Mouse (Mus musculus) MEL-GATA-1-ER (cell line): Measurements from ENCODE around the gene Hmga1.

Experiments
- DNase-seq: peaks from one replicate; pipeline ENCODE4 v3.0.0-alpha.2; 2012; ENCODE audit warnings: low read depth; ENCODE audit errors: extremely low read depth

Gene Hmga1

GRCm38 (mm10) chr17:27556315-27557011 is at the start of gene Hmga1:
TSS of gene Hmga1 (plus strand) at chr17:27556497.
- peak; percentile 68 for DNase-seq

- DNase-seq, result no peak
Measured at GRCm38 (mm10) chr17:27506871-27507590, 49.3 kb upstream of the Hmga1 start.

GRCm38 (mm10) chr17:27507591-27507945 is 48.7 kb upstream of the Hmga1 start:
- no peak for DNase-seq

GRCm38 (mm10) chr17:27508002-27508401 is 48.3 kb upstream of the Hmga1 start:
- DNase-seq, result no peak

GRCm38 (mm10) chr17:27508513-27508912 is 47.8 kb upstream of the Hmga1 start:
- no peak for DNase-seq

GRCm38 (mm10) chr17:27509056-27509455 is 47.2 kb upstream of the Hmga1 start:
- no peak for DNase-seq

- no peak for DNase-seq
Measured at GRCm38 (mm10) chr17:27510258-27511124, 45.8 kb upstream of the Hmga1 start.

GRCm38 (mm10) chr17:27511125-27511735 is 45.1 kb upstream of the Hmga1 start:
- no peak for DNase-seq

- no peak for DNase-seq
Measured at GRCm38 (mm10) chr17:27511865-27512618, 44.3 kb upstream of the Hmga1 start.

- DNase-seq, result no peak
Measured at GRCm38 (mm10) chr17:27512619-27513161, 43.6 kb upstream of the Hmga1 start.

- no peak for DNase-seq
Measured at GRCm38 (mm10) chr17:27513279-27513915, 42.9 kb upstream of the Hmga1 start.

GRCm38 (mm10) chr17:27513916-27514762 is 42.2 kb upstream of the Hmga1 start:
- DNase-seq, result no peak

- DNase-seq, result no peak
Measured at GRCm38 (mm10) chr17:27518296-27518695, 38.0 kb upstream of the Hmga1 start.

GRCm38 (mm10) chr17:27518700-27519595 is 37.3 kb upstream of the Hmga1 start:
- DNase-seq, result no peak

- no peak for DNase-seq
Measured at GRCm38 (mm10) chr17:27520557-27520956, 35.7 kb upstream of the Hmga1 start.

- no peak for DNase-seq
Measured at GRCm38 (mm10) chr17:27521303-27521702, 35.0 kb upstream of the Hmga1 start, which contains the start of gene Grm4. TSS of gene Grm4 (minus strand) at chr17:27521403.

- no peak for DNase-seq
Measured at GRCm38 (mm10) chr17:27523121-27523520, 33.2 kb upstream of the Hmga1 start.

GRCm38 (mm10) chr17:27527188-27527587 is 29.1 kb upstream of the Hmga1 start:
- DNase-seq, result no peak
